Mouse (Mus musculus): ENCODE data around the gene Add2. TPM values are rescaled to one million over a fixed set of nuclear protein-coding genes. Genes with fewer than 3 reads are reported as not detected.

The Add2 gene
- polyA plus RNA-seq, 3 experiments from 2014 or later, result not detected

DNA sequence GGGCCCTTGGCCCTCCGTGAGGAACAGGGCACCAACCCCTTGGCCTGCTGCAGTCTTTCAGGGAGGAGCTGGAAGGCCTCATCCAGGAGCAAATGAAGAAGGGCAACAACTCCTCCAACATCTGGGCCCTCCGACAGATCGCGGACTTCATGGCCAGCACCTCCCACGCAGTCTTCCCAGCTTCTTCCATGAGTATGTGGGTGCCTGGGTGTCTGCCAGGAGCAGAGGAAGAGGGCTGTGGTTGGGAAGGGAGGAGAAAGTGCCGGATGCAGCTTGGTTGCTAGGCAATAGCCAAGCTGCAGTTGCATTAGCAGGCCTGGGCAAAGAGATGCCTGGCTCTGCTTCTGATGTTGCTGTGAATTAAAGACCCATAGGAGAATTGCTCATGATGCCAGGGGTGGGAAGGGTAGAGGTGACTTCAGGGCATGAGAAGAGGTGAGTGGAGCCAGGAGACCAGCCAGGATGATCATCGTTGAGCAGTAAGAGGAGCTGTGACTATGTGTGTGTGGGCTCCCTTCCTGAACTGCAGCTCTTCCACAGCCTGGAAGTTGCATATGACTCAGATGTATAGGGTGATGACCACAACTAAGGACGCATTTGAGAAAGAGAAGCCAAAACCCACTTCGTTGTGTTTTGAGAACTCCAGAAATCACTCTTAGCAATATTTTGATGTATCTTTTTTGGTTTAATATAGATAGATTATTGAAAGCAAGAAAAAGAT lies 58.5 kb downstream of the Add2 start:
- no peak for ATAC-seq

DNA sequence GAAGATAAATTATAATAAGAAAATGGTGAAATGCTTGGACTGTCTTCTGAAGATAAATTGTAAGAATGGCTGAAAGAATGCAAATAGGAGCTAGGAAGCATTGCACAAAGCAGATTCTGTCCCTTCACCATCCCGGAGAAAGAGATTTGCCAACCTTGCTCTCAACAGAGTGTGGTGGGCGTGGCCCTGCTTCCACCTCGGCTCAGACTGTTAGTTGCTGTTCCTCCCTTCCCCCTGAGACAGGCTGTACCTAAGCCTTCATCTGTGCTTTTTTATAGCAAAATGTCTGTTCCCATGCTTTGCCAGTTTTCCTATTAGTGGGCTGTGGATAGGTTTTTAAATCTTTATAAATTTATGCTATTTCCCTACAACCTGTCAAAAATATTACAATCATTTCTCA lies 59.3 kb downstream of the Add2 start:
- no peak for ATAC-seq

DNA sequence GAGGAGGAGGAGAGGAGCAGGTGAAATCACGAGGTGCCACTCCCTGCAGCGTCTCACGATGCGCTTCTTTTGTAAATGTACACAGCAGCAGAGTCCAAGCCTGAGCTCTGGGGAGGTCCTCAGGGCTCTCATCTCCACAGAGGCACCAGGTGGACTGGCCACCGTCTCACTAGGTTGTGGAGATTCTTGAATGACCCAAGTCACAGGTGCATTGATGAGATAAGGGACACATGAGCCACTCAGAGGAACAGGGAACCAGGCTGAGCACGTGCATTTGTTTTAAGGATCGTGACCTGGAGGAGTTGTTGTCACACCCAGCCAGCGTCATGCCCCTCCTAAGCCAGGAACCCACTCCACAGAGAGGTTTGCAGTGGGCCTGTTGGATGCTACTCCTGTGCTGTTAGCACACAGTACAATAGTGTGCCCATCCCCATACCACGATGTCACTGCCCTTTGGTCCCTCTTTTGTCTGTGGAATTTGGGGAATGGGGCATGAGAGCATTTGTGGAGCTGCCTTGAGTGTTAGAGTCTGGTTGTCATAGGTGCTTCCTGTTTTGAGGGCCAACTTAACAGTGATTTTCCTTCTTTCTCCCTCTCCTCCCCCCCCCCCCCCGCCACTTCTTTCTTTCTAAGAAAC lies 65.8 kb downstream of the Add2 start:
- ATAC-seq, result no peak

DNA sequence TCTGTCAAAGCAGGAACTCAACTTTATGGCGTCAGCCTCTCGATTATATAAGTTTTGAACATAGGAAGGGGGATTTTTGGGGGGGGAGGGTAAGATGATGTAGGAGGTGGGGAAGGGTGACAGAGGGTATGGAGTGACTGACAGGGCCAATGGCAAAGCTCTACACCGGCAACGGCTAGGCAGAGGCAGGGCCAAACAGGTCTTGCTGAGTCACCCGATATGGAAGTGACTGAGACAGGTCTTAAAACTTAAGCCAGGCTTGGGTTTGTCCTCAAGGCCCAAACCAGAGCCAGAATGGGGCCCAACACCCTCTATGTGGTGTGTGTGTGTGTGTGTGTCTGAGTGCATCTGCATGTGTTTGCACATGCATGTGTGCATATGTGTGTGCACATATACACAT lies 67.0 kb downstream of the Add2 start:
- no peak for ATAC-seq

- no peak for ATAC-seq
These were observed 68.3 kb downstream of the Add2 start for GRCm38 (mm10) chr6:86096733-86097132.

DNA sequence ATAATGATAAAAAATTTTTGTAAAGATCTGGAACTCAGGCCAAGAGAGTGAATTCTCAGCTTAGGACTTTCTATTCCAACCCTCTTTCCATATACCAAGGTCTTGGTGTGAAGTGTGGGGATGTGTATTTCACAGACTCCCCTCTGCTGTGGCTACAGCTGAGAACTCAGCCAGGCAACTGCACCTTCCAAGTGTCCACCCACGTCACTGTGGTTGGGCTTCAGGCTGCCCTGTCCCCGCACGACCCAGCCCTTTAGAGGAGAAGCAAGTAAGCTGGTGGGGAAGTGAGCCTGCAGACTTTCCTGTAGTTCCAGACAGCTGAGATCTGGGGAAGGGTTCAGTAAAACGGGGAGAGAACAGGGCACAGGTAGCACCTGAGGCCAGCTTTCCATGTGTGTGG lies 68.7 kb downstream of the Add2 start:
- no peak for ATAC-seq

DNA sequence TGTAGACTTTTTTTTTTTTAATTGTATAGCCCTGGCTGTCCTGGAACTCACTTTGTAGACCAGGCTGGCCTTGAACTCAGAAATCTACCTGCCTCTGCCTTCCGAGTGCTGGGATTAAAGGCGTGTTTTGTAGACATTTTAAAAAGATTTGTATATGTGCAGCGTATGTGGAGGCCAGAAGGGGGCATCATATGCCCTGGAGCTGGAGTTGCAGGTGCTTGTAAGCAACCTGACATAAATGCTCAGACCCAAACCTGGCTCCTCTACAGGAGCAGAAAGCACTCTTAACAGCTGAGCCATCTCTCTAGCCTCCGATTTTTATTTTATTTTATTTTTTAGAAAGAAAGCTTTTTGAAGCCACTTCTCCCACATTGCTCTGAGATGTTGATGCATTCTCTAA lies 70.5 kb downstream of the Add2 start:
- no peak for ATAC-seq

- ATAC-seq, result no peak
These were observed 73.0 kb downstream of the Add2 start for GRCm38 (mm10) chr6:86101451-86101850.

DNA sequence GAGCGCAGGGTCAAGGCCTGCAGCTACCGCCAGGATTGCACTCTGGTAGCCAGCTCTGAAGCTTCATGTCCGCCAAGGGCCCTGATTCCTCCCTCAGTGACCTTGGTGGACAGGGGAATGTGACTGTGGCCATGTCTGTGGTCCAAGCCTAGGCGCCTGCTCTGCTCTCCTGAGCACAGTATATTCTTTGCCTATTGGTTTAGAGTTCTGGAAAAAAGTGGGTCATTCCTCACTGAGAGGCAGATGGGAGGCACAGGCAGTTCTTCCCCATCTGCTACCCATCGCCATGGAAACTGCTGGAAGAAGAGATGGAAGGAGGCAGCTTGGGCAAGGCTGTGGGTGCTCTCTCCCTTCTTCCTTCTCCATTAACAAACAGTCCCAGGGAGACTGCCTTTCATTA lies 74.4 kb downstream of the Add2 start:
- ATAC-seq, result no peak

DNA sequence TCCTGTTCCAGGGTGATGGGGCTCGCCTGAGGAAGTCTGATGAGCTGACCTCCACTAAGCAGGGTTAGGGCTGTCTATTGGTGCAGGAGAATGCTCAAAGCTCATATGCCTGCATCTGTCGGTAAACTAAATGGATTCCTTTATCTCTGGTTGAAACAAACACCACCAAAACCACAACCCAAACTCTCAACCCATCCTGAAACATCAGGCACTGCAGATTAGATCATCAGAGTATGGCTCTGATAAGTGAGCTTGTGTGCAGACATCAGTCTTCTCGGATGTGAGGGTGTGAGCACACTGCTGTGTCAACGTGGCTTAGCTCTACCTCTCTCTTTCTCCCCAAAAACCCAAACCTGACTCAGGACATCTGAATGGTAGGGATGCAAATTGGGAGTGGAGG lies 75.1 kb downstream of the Add2 start:
- no peak for ATAC-seq

DNA sequence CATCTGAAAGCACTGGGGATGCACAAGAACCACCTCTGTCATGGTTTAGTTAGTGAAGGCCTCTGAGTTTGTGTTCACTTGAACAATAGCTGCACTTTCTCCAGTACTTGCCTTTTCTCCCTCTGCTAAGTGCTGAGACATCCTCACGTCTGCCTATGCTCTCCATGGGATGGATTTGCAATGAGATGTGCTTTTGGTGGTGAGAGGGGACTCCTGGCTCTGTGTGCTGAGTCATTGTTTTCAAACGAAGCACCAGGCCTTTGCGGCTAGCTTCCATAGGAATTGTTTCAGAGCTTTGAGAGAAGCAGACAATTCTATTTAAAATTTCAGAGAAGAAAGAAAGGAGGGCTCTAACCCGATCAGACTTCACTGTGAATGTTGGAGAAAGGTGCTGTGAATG lies 76.2 kb downstream of the Add2 start:
- ATAC-seq, result no peak

GRCm38 (mm10) chr6:86106045-86106444 lies 77.6 kb downstream of the Add2 start:
- ATAC-seq, result no peak

- ATAC-seq, result no peak
These were observed 78.6 kb downstream of the Add2 start for GRCm38 (mm10) chr6:86107101-86107500.

DNA sequence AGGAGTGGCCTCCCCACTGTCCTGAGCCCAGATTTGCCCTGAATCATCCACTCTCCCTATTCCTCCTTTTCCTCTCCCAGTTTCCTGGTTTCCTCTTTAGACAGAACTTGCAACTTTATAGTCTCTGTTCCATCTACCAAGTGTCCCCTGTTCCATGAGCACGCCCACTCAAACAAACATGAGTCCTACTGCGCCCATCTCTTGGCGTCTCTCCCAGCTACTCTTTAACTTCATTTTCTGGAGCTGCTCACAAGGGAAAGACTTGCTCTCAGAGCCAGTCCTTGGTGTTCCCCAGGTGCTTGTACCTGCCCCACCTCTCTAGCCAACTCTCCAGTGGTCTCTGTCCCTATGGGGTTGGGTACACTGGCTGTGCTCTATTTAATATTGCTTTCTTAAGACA lies 87.4 kb downstream of the Add2 start:
- no peak for ATAC-seq

DNA sequence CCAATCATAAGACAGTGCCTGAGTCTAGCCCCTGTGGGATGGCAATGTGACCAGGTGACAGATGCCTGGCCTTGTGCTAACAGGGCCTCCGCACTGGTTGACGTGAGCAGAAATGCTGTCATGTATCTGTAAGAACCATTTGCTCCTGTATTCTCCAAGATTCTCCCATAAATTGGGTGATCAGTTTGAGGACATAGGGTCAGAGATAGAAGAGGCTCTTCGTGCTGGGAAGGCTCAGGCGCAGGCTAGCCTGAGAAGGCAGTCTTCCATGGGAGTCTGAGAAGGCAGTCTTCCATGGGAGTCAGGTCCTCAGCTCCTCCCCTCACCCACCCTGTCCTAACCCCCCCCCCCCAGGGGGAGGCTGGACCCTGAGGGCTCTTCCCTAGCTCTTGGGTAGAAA lies 94.6 kb downstream of the Add2 start:
- ATAC-seq, result no peak

GRCm38 (mm10) chr6:86125761-86126160 lies 97.3 kb downstream of the Add2 start:
- no peak for ATAC-seq

DNA sequence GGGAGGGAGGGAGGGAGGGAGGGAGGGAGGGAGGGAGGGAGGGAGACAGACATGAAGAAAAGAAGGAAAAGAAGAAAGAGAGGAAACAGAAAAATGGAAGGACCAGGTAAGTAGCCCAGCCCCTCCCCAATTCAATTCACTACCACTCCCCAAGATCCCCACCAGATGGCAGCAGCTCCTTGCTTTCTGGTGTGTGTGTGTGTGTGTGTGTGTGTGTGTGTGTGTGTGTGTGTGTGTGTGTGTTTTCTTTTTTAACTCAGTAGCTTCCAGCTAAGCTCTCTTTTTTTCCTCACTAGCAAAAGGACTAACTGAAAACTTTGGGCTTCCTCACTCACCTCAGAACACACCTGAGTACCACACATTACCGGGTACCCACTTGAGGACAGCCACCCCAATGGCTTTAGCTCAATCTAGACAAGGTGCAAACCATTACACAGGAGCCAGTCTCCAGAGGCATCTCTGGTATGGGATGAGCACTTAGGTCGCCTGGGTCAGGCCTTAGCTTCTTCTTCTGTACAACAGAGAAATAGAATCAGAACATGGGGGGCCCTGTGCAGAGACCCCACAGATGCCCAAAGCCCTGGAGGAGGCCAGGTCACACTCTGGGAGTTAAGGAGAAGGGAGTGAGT lies 98.6 kb downstream of the Add2 start:
- ATAC-seq, result no peak

DNA sequence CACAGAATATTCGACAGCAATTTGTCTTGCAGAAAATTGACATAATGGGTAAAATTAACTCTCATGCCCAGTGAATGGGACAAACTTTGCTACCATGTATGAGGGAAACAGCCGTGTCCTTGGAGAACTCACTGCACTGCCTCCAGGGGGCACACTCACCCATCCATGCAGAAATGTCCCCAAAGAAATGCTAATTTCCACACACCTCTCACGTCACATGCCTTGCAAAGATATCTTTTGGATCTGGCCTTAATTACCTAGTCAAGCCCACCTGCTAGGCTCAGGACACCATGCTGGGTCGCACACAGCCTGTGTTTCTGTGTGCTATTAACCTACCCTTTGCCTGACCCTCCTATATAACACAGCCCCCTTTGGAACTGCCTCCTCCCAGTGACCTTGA lies 100.0 kb downstream of the Add2 start:
- no peak for ATAC-seq

DNA sequence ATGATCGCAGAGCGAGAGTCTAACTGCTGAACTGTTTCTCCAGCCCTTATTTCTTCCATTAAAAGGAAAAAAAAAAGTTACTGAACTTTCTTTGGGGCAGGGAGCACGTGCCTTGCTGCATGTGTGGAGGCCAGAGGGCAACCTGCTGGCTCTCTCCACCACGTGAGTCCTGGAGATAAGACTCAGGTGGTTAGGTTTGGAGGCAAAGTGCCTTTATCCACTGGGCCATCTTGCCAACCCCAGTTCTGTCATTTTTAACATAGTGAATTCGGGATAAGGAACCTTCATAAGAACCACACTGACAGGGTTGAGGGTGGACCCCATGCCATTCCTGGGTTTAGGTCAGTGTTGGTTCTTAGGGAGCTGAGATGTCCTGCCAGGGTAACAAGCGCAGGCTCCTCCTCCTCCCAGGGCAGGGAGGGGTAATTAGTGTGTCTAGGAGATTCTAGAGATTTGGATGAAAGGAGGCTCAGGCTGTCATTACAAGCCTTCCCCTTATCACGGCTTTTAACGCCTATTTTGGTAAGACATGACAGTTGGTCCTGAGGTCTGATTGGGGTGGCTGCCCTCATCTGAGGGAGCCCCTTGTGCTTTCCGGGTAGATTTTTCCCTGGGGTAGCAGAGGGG lies 101.5 kb downstream of the Add2 start:
- no peak for ATAC-seq

GRCm38 (mm10) chr6:86133882-86134281 lies 105.4 kb downstream of the Add2 start:
- ATAC-seq, result peak; percentile 63

GRCm38 (mm10) chr6:86136206-86136605 lies 107.7 kb downstream of the Add2 start:
- ATAC-seq, result no peak

GRCm38 (mm10) chr6:86141284-86141683 lies 112.8 kb downstream of the Add2 start:
- ATAC-seq, result no peak

GRCm38 (mm10) chr6:86141820-86142219 lies 113.3 kb downstream of the Add2 start:
- no peak for ATAC-seq

DNA sequence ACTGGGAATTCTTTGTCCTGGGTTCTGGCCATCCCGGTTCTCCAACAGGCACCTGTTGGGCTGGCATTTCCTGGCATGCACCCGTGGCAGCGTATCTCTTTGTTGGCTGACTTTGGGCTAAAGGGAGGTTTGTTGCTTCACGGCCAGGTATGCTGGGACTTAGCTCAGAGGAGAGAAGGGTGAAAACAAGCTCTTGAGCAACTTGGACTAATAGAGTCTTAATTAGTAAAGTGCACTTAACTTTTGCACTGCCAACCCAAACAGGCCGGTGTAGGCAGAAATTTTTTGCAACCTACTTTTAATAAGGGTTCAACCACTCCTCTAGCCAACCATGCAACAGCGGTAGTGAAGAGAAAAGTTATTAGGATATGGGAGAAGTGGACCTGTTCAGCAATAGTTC lies 116.5 kb downstream of the Add2 start:
- no peak for ATAC-seq

All from inflammation-experienced regulatory T-cells, adult 6 months (primary cell).